Mouse (Mus musculus): ENCODE results near the gene Gal. TPM values are rescaled to one million over a fixed set of nuclear protein-coding genes. Genes with fewer than 3 reads are reported as not detected.

Gal gene
- polyA plus RNA-seq, 1 experiment from 2014 or later, result 38.7 TPM

DNA sequence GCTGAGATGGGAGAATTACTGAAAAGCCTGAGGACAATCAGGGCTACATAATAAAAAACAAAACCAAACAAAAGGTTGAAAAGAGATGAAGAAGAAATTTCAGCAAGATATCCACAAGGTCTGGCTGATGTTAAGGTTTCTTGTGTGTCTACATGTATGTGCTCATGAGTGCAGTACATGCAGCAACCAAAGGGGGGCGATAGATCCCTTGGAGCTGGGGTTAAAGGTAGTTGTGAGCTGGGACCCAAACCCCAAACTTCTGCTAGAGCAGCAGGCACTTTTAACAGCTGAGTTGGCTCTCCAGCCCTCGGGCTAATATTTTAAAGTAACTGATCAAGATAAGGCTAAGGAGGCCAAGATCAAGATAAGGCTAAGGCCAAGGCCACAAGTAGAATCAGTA lies 40.3 kb downstream of the Gal start:
- no peak for ATAC-seq
- 43% methylated on average over 2 of the region's 2 CpGs for WGBS
- Histone ChIP-seq H3K9ac (ENCODE audit: low read depth, low read length) (no peak overlapping the region), H3K27ac (ENCODE audit: low read depth, low read length) (no peak overlapping the region), H3K4me1 (replicated peaks; ENCODE audit: control insufficient read depth, insufficient read depth, low read length) (no peaks in the 10 kb centered on the region), H3K27me3 (replicated peaks; ENCODE audit: control insufficient read depth, insufficient read depth, low read length) (no peaks in the 10 kb centered on the region), H3K36me3 (ENCODE audit: control insufficient read depth, insufficient read depth) (peaks cover 98% of the 10 kb centered on the region), H3K4me2 (replicated peaks; ENCODE audit: low read depth) (no peak overlapping the region), H3K4me3 (ENCODE audit: low read depth, low read length) (no peak overlapping the region), H3K9me3 (ENCODE audit: control insufficient read depth) (no peaks in the 10 kb centered on the region)
- TF ChIP-seq CTCF (IDR thresholded peaks at IDR 0.05; ENCODE audit: low read depth), result peak; percentile 58

DNA sequence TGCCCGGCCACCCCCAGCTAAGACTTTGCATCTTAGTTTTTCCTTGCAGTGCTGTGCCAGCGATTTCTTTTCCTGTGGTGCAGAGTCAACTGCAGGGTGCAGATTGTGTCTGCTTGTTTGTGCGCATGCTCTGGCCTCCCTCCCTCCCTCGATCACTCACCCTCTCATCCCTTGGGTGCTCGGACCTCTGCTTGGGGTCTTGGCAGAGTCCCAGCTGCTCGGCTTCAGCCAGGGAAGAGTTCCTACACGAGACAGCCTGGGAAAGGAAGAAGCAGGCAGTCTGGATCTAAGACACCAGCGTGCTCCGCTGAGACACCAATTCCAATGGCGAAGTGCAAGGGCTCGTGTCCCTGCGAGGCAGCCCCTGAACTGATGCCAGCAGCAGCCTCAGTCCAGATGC lies 41.0 kb downstream of the Gal start:
- TF ChIP-seq CTCF (IDR thresholded peaks at IDR 0.05; ENCODE audit: low read depth), result no peak
- Histone ChIP-seq H3K27me3 (replicated peaks; ENCODE audit: control insufficient read depth, insufficient read depth, low read length) (no peaks in the 10 kb centered on the region), H3K9me3 (ENCODE audit: control insufficient read depth) (no peaks in the 10 kb centered on the region), H3K4me2 (replicated peaks; ENCODE audit: low read depth) (no peak overlapping the region), H3K4me1 (replicated peaks; ENCODE audit: control insufficient read depth, insufficient read depth, low read length) (no peaks in the 10 kb centered on the region), H3K4me3 (ENCODE audit: low read depth, low read length) (no peak overlapping the region), H3K9ac (ENCODE audit: low read depth, low read length) (no peak overlapping the region), H3K36me3 (ENCODE audit: control insufficient read depth, insufficient read depth) (peaks cover 98% of the 10 kb centered on the region), H3K27ac (ENCODE audit: low read depth, low read length) (no peak overlapping the region)
- no peak for ATAC-seq
- 77% methylated on average over 12 of the region's 12 CpGs for WGBS

DNA sequence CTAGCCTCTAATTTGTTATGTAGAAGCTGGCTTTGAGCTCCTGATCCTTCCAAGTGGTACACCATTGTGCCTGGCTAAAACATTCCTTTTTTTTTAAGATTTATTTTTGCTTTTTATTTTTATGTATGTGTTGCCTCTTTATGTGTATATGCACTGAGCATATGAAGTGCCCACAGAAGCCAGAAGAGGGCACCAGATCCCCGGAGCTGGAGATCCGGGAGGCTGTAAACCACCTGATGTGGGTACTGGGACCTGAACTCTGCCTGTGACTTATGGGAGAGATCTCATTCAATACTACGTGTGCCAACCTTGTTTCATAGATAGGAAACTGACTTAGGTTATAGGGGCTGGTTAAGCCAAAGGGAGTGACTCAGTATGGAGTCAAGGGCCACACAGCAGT lies 46.1 kb downstream of the Gal start:
- no peak overlapping the region for H3K9ac ChIP-seq (ENCODE audit: low read depth, low read length)
- no peaks in the 10 kb centered on the region for H3K9me3 ChIP-seq (ENCODE audit: control insufficient read depth)
- H3K27me3 ChIP-seq (replicated peaks; ENCODE audit: control insufficient read depth, insufficient read depth, low read length), result no peaks in the 10 kb centered on the region
- H3K27ac ChIP-seq (ENCODE audit: low read depth, low read length), result no peak overlapping the region
- peak; percentile 43 for TF ChIP-seq CTCF (IDR thresholded peaks at IDR 0.05; ENCODE audit: low read depth)
- no peak overlapping the region for H3K4me2 ChIP-seq (replicated peaks; ENCODE audit: low read depth)
- no peak for ATAC-seq
- no peak overlapping the region for H3K4me3 ChIP-seq (ENCODE audit: low read depth, low read length)
- 93% methylated on average over 3 of the region's 3 CpGs for WGBS
- no peaks in the 10 kb centered on the region for H3K4me1 ChIP-seq (replicated peaks; ENCODE audit: control insufficient read depth, insufficient read depth, low read length)
- H3K36me3 ChIP-seq (ENCODE audit: control insufficient read depth, insufficient read depth), result peaks cover 96% of the 10 kb centered on the region

DNA sequence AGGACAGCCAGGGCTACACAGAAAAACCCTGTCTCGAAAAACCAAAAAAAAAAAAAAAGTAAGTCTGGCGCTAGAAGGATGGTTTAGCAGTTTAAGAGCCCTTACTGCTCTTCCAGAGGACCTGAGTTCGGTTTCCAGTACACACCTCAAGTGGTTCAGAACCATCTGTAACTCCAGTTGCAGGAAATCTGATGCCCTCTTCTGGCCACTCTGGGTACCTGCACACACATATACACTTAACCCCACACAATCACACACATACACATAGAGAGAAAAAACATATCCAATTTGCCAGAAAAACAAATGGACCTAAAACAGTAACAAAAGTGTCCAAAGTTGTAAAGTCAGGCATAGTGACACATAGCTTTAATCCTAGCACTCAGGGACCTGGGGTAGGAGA lies 49.3 kb downstream of the Gal start:
- Histone ChIP-seq H3K4me3 (ENCODE audit: low read depth, low read length) (no peak overlapping the region), H3K27me3 (replicated peaks; ENCODE audit: control insufficient read depth, insufficient read depth, low read length) (no peaks in the 10 kb centered on the region), H3K4me1 (replicated peaks; ENCODE audit: control insufficient read depth, insufficient read depth, low read length) (no peaks in the 10 kb centered on the region), H3K27ac (ENCODE audit: low read depth, low read length) (no peak overlapping the region), H3K9me3 (ENCODE audit: control insufficient read depth) (no peaks in the 10 kb centered on the region), H3K9ac (ENCODE audit: low read depth, low read length) (no peak overlapping the region), H3K4me2 (replicated peaks; ENCODE audit: low read depth) (no peak overlapping the region), H3K36me3 (ENCODE audit: control insufficient read depth, insufficient read depth) (peaks cover 92% of the 10 kb centered on the region)
- no peak for ATAC-seq
- whole genome bisulfite sequencing, result 95% methylated on average over 3 of the region's 3 CpGs
- TF ChIP-seq CTCF (IDR thresholded peaks at IDR 0.05; ENCODE audit: low read depth), result peak; percentile 56

DNA sequence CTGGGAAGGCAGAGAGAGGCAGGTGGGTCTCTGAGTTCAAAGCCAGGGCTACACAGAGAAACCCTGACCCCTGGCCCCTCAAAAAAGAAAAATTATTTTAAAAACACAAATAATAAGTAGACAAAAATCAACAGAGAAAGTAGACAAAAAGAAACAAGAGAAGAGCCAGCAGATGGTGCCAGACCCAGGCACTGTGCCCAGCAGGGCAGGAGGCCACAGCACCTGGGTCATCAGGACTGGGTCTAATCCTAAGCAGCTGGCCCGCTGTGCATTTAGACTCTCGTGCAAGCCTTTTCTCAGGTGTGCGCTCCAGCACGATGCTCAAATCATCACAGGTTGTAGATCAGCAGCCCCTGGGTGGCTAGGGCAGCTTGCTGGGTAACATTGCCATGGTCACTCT lies 50.8 kb downstream of the Gal start:
- WGBS, result 97% methylated on average over 4 of the region's 4 CpGs
- TF ChIP-seq CTCF (IDR thresholded peaks at IDR 0.05; ENCODE audit: low read depth), result no peak

More for the DNA sequence above, 50.8 kb downstream of the Gal start:
- H3K4me2 ChIP-seq (replicated peaks; ENCODE audit: low read depth), result no peak overlapping the region
- H3K36me3 ChIP-seq (ENCODE audit: control insufficient read depth, insufficient read depth), result peaks cover 81% of the 10 kb centered on the region
- no peak for ATAC-seq
- no peaks in the 10 kb centered on the region for H3K27me3 ChIP-seq (replicated peaks; ENCODE audit: control insufficient read depth, insufficient read depth, low read length)
- no peak overlapping the region for H3K27ac ChIP-seq (ENCODE audit: low read depth, low read length)
- H3K9me3 ChIP-seq (ENCODE audit: control insufficient read depth), result no peaks in the 10 kb centered on the region
- H3K9ac ChIP-seq (ENCODE audit: low read depth, low read length), result no peak overlapping the region
- no peaks in the 10 kb centered on the region for H3K4me1 ChIP-seq (replicated peaks; ENCODE audit: control insufficient read depth, insufficient read depth, low read length)
- no peak overlapping the region for H3K4me3 ChIP-seq (ENCODE audit: low read depth, low read length)

Other genes with a start within 250 kb of the Gal start
- 69.1 and 75.1 TPM in 2 replicates for gene Mrpl21, start 131.6 kb downstream of the Gal start, polyA plus RNA-seq (2015; fragmentation: Nextera tagmentation; extraction: Ambion mirVana)
- 3.2 and 3.7 TPM in 2 replicates for gene Ighmbp2, start 131.5 kb downstream of the Gal start, polyA plus RNA-seq (2015; fragmentation: Nextera tagmentation; extraction: Ambion mirVana)
- 104 and 105 TPM in 2 replicates for gene Cpt1a, start 92.2 kb downstream of the Gal start, polyA plus RNA-seq (2015; fragmentation: Nextera tagmentation; extraction: Ambion mirVana)
- gene Tesmin, start 25.7 kb downstream of the Gal start, polyA plus RNA-seq (2015; fragmentation: Nextera tagmentation; extraction: Ambion mirVana), result 1.1 and 1.3 TPM in 2 replicates
- gene Ppp6r3, start 161.2 kb upstream of the Gal start, polyA plus RNA-seq (2015; fragmentation: Nextera tagmentation; extraction: Ambion mirVana), result 25.7 and 28.5 TPM in 2 replicates